Mouse (Mus musculus) heart, embryonic 13.5 days (tissue): ENCODE measurements at regions not wholly inside any gene's neighbourhood (a gene's known extent, or its start where the extent isn't known, plus 50 kb on each side); places are given as distances from the start of the nearest gene placed in this dataset.
A peak's percentile ranks its signal among the peaks of the same experiment; 100 is the strongest.

Experiments
- ATAC-seq: fragments of 200-750 bp; cut with Nextera tagmentation; 2 replicates; pipeline ENCODE4 v1.8.0; 2017; ENCODE audit warnings: moderate TSS enrichment; ENCODE audit not compliant: insufficient number of reproducible peaks, low FRiP score, low TSS enrichment; ENCODE audit errors: extremely low read depth
- H3K27ac ChIP-seq: fragments of 300-500 bp; sonication (generic); replicated peaks from 2 replicates; pipeline ENCODE4 v1.5.1; 2015; ENCODE audit warnings: moderate library complexity, mild to moderate bottlenecking, inconsistent platforms
- H3K27me3 ChIP-seq: fragments of 300-500 bp; sonication (generic); replicated peaks from 2 replicates; pipeline ENCODE4 v1.6.1; 2015; ENCODE audit warnings: mild to moderate bottlenecking, inconsistent platforms
- H3K36me3 ChIP-seq: fragments of 300-500 bp; sonication (generic); 2 replicates; pipeline ENCODE4 v1.6.1; 2015; ENCODE audit warnings: mild to moderate bottlenecking, inconsistent platforms
- H3K4me1 ChIP-seq: fragments of 300-500 bp; sonication (generic); 2 replicates; pipeline ENCODE4 v1.6.1; 2015; ENCODE audit warnings: inconsistent platforms
- H3K4me2 ChIP-seq: fragments of 300-500 bp; sonication (generic); 2 replicates; pipeline ENCODE4 v1.6.1; 2015; ENCODE audit warnings: inconsistent platforms, mild to moderate bottlenecking, moderate library complexity
- H3K4me3 ChIP-seq: fragments of 300-500 bp; sonication (generic); 2 replicates; pipeline ENCODE4 v1.5.1; 2015; ENCODE audit warnings: moderate library complexity, mild to moderate bottlenecking, inconsistent platforms
- H3K9ac ChIP-seq: fragments of 300-500 bp; sonication (generic); 2 replicates; pipeline ENCODE4 v1.6.1; 2015; ENCODE audit warnings: inconsistent platforms, mild to moderate bottlenecking, moderate library complexity
- H3K9me3 ChIP-seq: fragments of 300-500 bp; sonication (generic); 2 replicates; pipeline ENCODE4 v1.6.1; 2016; ENCODE audit warnings: inconsistent platforms
- WGBS: fragments of 180-500 bp; shearing (Covaris S2); methylation state at CpG from one replicate; pipeline ENCODE4 v1.1.7; 2015; ENCODE audit warnings: mixed read lengths; 5-methylcytosine and 5-hydroxymethylcytosine counted together

- no peaks in the 10 kb centered on the region for H3K9me3 ChIP-seq
- no peaks in the 10 kb centered on the region for H3K4me1 ChIP-seq
- H3K27ac ChIP-seq = no peak overlapping the region
- no peak for ATAC-seq
- H3K9ac ChIP-seq = no peak overlapping the region
- H3K4me2 ChIP-seq = no peak overlapping the region
- H3K4me3 ChIP-seq = no peak overlapping the region
- H3K27me3 ChIP-seq = no peaks in the 10 kb centered on the region
- WGBS = 71% methylated on average over 2 of the region's 2 CpGs
- no peaks in the 10 kb centered on the region for H3K36me3 ChIP-seq
These were observed 247.6 kb upstream of the Prep start for GRCm38 (mm10) chr10:44819361-44819760.

DNA sequence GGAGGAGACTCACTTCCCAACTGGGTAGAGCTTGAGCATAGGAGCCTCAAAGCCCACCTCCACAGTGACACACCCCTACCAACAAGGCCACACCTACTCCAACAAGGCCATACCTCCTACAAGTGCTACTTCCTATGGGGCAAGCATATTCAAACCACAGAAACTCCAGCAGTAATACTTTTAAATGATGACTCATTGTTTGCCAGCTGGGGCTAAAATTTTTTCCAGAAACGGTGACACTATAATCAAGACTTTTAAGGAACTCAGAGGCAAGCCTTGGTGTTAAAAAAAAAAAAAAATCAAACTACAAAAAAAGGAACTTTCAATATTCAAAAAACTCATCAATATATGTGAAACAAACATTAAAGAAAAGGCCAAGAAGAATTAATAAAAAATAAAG lies 248.4 kb upstream of the Prep start:
- Histone ChIP-seq H3K4me1 (no peaks in the 10 kb centered on the region), H3K27ac (no peak overlapping the region), H3K4me2 (no peak overlapping the region), H3K36me3 (no peaks in the 10 kb centered on the region), H3K4me3 (no peak overlapping the region), H3K9me3 (no peaks in the 10 kb centered on the region), H3K9ac (no peak overlapping the region), H3K27me3 (no peaks in the 10 kb centered on the region)
- ATAC-seq = no peak
- WGBS = 57% methylated on average over 1 of the region's 1 CpGs

DNA sequence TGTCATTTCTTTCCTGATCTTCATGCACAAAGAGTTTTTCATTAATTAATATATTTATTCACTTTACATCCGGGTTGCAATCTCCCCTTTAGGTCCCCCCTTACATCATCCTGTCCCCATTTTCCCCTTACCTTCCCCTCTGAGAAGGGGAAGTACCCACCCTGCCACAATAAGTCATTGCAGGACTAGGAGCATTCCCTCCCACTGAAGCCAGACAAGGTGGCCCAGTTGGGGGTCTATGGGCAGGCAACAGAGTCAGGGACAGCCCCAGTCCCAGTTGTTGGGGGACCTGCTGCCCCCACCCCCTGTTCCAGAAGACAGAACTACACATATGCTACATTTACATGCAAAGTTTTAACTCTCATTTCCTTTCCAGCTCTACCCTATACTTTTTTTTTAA lies 267.9 kb upstream of the Prdm1 start:
- no peak overlapping the region for H3K4me3 ChIP-seq
- H3K4me1 ChIP-seq = no peaks in the 10 kb centered on the region
- H3K36me3 ChIP-seq = no peaks in the 10 kb centered on the region
- no peak overlapping the region for H3K27ac ChIP-seq
- no peak for ATAC-seq
- H3K9me3 ChIP-seq = peaks cover 5% of the 10 kb centered on the region; the same call in 1 of the 2 replicates
- H3K27me3 ChIP-seq = no peaks in the 10 kb centered on the region
- H3K4me2 ChIP-seq = no peak overlapping the region
- 50% methylated on average over 1 of the region's 1 CpGs for WGBS
- no peak overlapping the region for H3K9ac ChIP-seq

DNA sequence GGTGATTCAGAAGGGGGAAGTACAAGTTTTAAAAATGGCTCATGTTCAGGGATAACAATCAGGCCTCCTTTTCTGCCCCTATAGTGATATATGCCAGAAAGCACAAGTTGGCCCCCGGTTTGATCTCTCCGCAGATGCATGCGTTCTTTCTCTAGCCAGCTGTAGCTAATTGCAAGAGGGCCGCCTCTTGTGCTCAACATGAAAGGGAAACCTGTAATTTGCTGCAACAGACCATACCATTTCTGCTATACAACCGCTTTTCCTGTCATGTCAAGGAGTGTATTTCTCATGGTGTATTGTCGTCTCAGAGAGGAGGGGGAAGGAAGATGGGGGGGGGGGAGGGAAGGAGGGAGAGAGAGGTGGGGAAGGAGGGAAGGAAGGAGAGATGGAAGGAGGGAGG lies 257.1 kb upstream of the Prdm1 start:
- H3K4me2 ChIP-seq = no peak overlapping the region

DNA sequence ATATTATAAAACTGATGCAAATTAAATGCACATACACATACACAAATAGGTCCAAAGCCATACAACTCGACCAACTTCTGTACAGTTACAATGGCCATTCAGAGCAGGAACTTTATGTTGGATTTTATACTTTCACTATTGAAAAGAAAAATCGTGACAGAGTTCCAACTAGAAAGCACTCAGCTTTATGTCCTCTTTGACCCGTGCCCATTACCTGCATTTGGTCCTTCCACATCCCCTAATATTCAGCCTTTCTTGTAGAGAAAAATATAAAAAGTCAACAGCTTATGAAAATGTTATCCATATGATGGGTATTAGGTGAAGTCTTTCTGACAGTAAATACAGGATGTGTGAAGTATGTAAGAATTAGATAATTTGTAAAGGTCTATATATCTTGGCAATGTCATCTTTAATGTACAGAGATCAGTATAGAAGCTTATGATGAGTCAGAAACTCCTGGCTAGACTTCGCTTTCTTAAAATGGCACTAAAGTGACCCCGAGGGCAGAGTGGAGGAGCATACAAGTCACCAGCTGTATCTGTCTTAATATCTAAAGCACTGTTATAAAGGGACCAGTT lies 252.2 kb upstream of the Prdm1 start:
- H3K4me2 ChIP-seq = no peak overlapping the region

More for the DNA sequence above, 257.1 kb upstream of the Prdm1 start:
- H3K36me3 ChIP-seq = no peaks in the 10 kb centered on the region
- H3K4me1 ChIP-seq = no peaks in the 10 kb centered on the region
- whole genome bisulfite sequencing = 77% methylated on average over 6 of the region's 6 CpGs
- ATAC-seq = no peak
- H3K9me3 ChIP-seq = no peaks in the 10 kb centered on the region
- H3K27me3 ChIP-seq = no peaks in the 10 kb centered on the region
- H3K9ac ChIP-seq = no peak overlapping the region
- no peak overlapping the region for H3K4me3 ChIP-seq
- no peak overlapping the region for H3K27ac ChIP-seq

GRCm38 (mm10) chr10:44779568-44780207 lies 251.4 kb upstream of the Prdm1 start:
- no peak overlapping the region for H3K4me3 ChIP-seq
- no peaks in the 10 kb centered on the region for H3K9me3 ChIP-seq
- H3K27me3 ChIP-seq = no peaks in the 10 kb centered on the region
- no peak for ATAC-seq
- H3K36me3 ChIP-seq = no peaks in the 10 kb centered on the region
- H3K4me2 ChIP-seq = peak overlapping the region; percentile 35; the same call in 1 of the 2 replicates
- no peak overlapping the region for H3K9ac ChIP-seq
- 33% methylated on average over 8 of the region's 8 CpGs for WGBS
- peaks cover 9% of the 10 kb centered on the region for H3K4me1 ChIP-seq
- no peak overlapping the region for H3K27ac ChIP-seq

More for the DNA sequence above, 252.2 kb upstream of the Prdm1 start:
- Histone ChIP-seq H3K4me1 (peaks cover 9% of the 10 kb centered on the region), H3K27me3 (no peaks in the 10 kb centered on the region), H3K9me3 (no peaks in the 10 kb centered on the region), H3K27ac (no peak overlapping the region), H3K9ac (no peak overlapping the region), H3K36me3 (no peaks in the 10 kb centered on the region), H3K4me3 (no peak overlapping the region)
- 81% methylated on average over 5 of the region's 5 CpGs for WGBS
- no peak for ATAC-seq

DNA sequence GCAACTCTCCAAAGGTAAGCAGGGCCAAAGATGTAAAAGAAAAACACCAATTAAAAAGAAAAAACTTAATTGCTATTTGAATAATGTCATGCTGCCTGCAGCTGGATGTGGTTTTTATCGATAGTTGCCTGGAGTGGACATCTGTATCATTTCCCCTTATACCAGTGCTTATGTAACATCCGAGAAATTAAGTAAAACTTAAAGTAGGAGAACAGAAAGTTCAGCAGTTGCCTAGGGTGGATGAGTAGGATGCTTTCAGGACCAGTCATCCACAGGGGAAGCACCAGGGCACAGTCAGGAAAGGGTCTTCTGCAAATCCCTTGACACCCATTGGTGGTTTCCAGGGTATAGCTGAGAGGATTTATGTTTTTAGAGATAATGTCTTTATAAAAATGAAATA lies 248.9 kb upstream of the Prdm1 start:
- Histone ChIP-seq H3K27me3 (no peaks in the 10 kb centered on the region), H3K9ac (no peak overlapping the region), H3K9me3 (peaks cover 4% of the 10 kb centered on the region; the same call in 1 of the 2 replicates), H3K4me1 (peaks cover 9% of the 10 kb centered on the region), H3K4me3 (no peak overlapping the region), H3K4me2 (no peak overlapping the region), H3K27ac (no peak overlapping the region), H3K36me3 (no peaks in the 10 kb centered on the region)
- WGBS = 88% methylated on average over 2 of the region's 2 CpGs
- ATAC-seq = no peak

GRCm38 (mm10) chr10:44776175-44776574 lies 247.9 kb upstream of the Prdm1 start:
- peaks cover 4% of the 10 kb centered on the region; the same call in 1 of the 2 replicates for H3K9me3 ChIP-seq

GRCm38 (mm10) chr10:44765527-44765926 lies 237.2 kb upstream of the Prdm1 start:
- Histone ChIP-seq H3K27me3 (peaks cover 6% of the 10 kb centered on the region; the same call in 1 of the 2 replicates), H3K4me3 (no peak overlapping the region), H3K4me2 (no peak overlapping the region), H3K4me1 (no peaks in the 10 kb centered on the region), H3K27ac (no peak overlapping the region), H3K9ac (no peak overlapping the region), H3K36me3 (no peaks in the 10 kb centered on the region), H3K9me3 (no peaks in the 10 kb centered on the region)
- 51% methylated on average over 3 of the region's 3 CpGs for WGBS
- no peak for ATAC-seq

More at GRCm38 (mm10) chr10:44776175-44776574, 247.9 kb upstream of the Prdm1 start:
- Histone ChIP-seq H3K36me3 (no peaks in the 10 kb centered on the region), H3K9ac (no peak overlapping the region), H3K4me3 (no peak overlapping the region), H3K4me2 (no peak overlapping the region), H3K27ac (no peak overlapping the region), H3K4me1 (peaks cover 9% of the 10 kb centered on the region), H3K27me3 (no peaks in the 10 kb centered on the region)
- ATAC-seq = no peak
- 63% methylated on average over 2 of the region's 2 CpGs for WGBS

DNA sequence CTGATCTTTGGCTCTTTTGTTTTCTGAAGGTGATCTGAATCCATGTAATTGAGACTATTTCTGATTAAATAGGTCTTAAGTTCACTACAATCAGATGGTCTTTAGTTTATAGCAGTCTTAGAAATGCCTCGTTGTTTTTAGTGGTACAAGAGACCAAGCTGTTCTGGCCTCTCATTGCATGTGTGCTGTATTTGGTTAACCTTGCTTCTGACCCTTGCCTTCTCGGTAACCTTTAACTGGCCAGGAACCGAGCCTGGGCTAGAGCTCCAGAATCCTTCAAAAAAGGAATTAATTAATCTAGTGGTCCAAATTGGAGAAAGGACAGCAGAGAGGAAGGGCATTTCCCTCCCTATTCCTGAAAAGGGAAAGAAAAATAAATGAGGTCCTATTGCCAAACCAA lies 234.8 kb upstream of the Prdm1 start:
- Histone ChIP-seq H3K4me1 (no peaks in the 10 kb centered on the region), H3K36me3 (no peaks in the 10 kb centered on the region), H3K27ac (no peak overlapping the region), H3K9ac (no peak overlapping the region), H3K9me3 (no peaks in the 10 kb centered on the region), H3K27me3 (peaks cover 10% of the 10 kb centered on the region; the same call in 1 of the 2 replicates), H3K4me3 (no peak overlapping the region), H3K4me2 (no peak overlapping the region)
- no peak for ATAC-seq
- 56% methylated on average over 3 of the region's 3 CpGs for WGBS

DNA sequence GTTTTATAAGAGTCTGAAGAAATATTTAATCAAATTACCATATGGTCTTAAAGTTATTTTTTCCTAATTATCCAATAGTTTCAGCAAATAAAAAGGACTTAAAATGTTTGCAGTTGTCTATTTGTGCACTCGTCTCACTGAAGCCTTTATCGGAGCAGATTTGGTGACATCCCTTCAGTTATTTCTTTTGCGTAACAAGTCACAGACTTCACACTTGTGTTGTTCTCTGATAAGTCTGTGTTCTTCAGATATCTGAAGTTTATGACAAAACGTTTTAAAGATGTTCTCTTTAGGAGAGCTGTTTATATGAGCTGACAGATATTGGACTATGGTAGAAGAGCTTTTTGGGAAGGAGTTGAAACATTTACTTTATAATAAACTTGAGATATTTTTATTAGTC lies 233.8 kb upstream of the Prdm1 start:
- Histone ChIP-seq H3K9ac (no peak overlapping the region), H3K27ac (no peak overlapping the region), H3K4me1 (no peaks in the 10 kb centered on the region), H3K4me2 (no peak overlapping the region), H3K4me3 (no peak overlapping the region), H3K36me3 (no peaks in the 10 kb centered on the region), H3K9me3 (no peaks in the 10 kb centered on the region), H3K27me3 (peaks cover 18% of the 10 kb centered on the region; the same call in 1 of the 2 replicates)
- no peak for ATAC-seq
- WGBS = 47% methylated on average over 4 of the region's 4 CpGs

DNA sequence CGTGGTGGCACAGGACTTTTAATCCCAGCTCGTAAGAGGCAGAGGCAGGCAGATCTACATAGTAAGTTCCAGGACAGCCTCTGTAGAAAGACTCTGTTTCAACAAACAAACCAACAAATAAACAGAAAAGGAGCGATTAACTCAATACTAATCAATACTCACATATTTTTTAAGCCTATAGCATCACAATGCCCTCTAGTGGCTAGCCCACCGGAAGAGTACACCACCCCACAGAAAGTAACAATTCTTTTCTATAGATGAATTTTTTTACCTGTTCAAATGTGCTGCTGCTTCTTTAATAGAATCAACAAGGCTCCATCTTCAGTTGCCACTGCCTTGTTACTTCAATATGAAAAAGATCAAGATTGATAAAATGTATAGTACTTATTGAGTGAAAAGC lies 233.0 kb upstream of the Prdm1 start:
- Histone ChIP-seq H3K27ac (no peak overlapping the region), H3K4me1 (no peaks in the 10 kb centered on the region), H3K9me3 (no peaks in the 10 kb centered on the region), H3K27me3 (peaks cover 24% of the 10 kb centered on the region; the same call in 1 of the 2 replicates), H3K4me2 (no peak overlapping the region), H3K9ac (no peak overlapping the region), H3K36me3 (no peaks in the 10 kb centered on the region), H3K4me3 (no peak overlapping the region)
- no peak for ATAC-seq
- WGBS = 68% methylated on average over 4 of the region's 4 CpGs
